Mouse (Mus musculus) hindbrain, embryonic 12.5 days (tissue): ENCODE measurements around the gene Mfap5. TPM values are rescaled to one million over a fixed set of nuclear protein-coding genes. Genes with fewer than 3 reads are reported as not detected.

Experiments used
- ATAC-seq: fragments of 200-750 bp; cut with Nextera tagmentation; 2 replicates; pipeline ENCODE4 v1.8.0; 2017; ENCODE audit warnings: moderate TSS enrichment; ENCODE audit not compliant: low FRiP score
- H3K27ac ChIP-seq: fragments of 300-500 bp; sonication (generic); 2 replicates; pipeline ENCODE4 v1.5.1; 2016; ENCODE audit warnings: mild to moderate bottlenecking
- H3K27me3 ChIP-seq: fragments of 300-500 bp; sonication (generic); 2 replicates; pipeline ENCODE4 v1.6.1; 2016; ENCODE audit warnings: mild to moderate bottlenecking
- H3K36me3 ChIP-seq: fragments of 300-500 bp; sonication (generic); 2 replicates; pipeline ENCODE4 v1.6.1; 2016; ENCODE audit warnings: mild to moderate bottlenecking
- H3K4me1 ChIP-seq: fragments of 300-500 bp; sonication (generic); 2 replicates; pipeline ENCODE4 v1.6.1; 2016
- H3K4me2 ChIP-seq: fragments of 300-500 bp; sonication (generic); replicated peaks from 2 replicates; pipeline ENCODE4 v1.6.1; 2016; ENCODE audit warnings: mild to moderate bottlenecking
- H3K4me3 ChIP-seq: fragments of 300-500 bp; sonication (generic); 2 replicates; pipeline ENCODE4 v1.5.1; 2016; ENCODE audit warnings: mild to moderate bottlenecking
- H3K9ac ChIP-seq: fragments of 300-500 bp; sonication (generic); 2 replicates; pipeline ENCODE4 v1.6.1; 2016; ENCODE audit warnings: mild to moderate bottlenecking, moderate library complexity
- H3K9me3 ChIP-seq: fragments of 300-500 bp; sonication (generic); replicated peaks from 2 replicates; pipeline ENCODE4 v1.6.1; 2016; ENCODE audit warnings: mild to moderate bottlenecking
- WGBS: fragments of 180-500 bp; shearing (Covaris S2); methylation state at CpG from one replicate; pipeline ENCODE4 v1.1.7; 2016; 5-methylcytosine and 5-hydroxymethylcytosine counted together
- polyA plus RNA-seq: library from polyadenylated mRNA; unstranded; fragments of >200 nt; fragmentation: Nextera tagmentation; extraction: Ambion mirVana; gene quantifications from 2 replicates; pipeline ENCODE4 v1.2.1, GENCODE M21; 2016

Gene Mfap5
- polyA plus RNA-seq, 1 experiment from 2014 or later = 1.6 TPM

DNA sequence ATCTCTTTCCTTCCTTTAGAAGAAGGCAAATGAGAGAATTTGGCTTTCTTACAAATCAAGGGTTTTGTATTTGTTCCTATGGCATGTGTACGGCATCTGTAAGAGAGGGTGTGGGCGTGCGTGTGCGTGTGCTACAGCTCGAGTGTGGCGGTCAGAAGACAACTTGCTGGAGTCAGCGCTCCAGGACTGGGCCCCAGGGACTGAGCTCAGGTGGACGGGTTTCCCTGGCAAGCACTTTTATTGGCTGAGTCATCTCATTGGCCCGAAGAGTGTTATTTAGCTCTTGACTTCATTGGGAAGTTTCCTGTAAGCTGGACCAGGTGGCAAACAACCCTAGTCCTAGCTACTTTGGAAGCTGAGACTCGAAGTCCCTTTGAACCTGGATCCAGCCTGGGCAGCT, 40.3 kb downstream of the Mfap5 start:
- H3K4me1 ChIP-seq = no peaks in the 10 kb centered on the region
- H3K4me2 ChIP-seq = no peak overlapping the region
- H3K9ac ChIP-seq = no peak overlapping the region
- no peaks in the 10 kb centered on the region for H3K9me3 ChIP-seq
- WGBS = 79% methylated on average over 10 of the region's 10 CpGs
- H3K36me3 ChIP-seq = no peaks in the 10 kb centered on the region
- H3K4me3 ChIP-seq = no peak overlapping the region
- ATAC-seq = no peak
- H3K27me3 ChIP-seq = no peaks in the 10 kb centered on the region
- H3K27ac ChIP-seq = no peak overlapping the region

DNA sequence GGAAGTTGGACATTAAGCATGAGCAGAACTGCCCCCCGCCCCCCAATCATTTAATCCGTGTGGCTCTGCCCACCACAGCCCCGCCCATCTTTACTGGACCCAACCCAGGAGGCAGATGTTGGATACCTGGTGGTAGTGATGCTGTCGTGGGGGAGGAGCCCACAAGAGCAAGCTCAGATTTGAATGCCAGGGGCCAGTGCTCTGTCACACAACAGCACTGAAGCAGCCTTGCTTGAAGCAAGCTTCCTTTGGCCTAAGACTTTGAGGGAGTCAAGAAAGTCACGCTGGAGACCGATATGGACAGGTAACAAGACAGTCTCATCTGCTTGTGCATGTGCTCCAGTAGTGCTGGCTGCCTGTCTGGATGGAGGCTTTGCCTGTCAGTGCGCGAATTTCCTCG, 48.0 kb downstream of the Mfap5 start, which contains the start of gene Aicda:
TSS of gene Aicda (plus strand) at position 196 of the 400 bp plus-strand sequence.
- H3K4me2 ChIP-seq = no peak within 1 kb of the TSS
- H3K36me3 ChIP-seq = no peaks in the 10 kb centered on the region
- no peaks in the 10 kb centered on the region for H3K27me3 ChIP-seq
- H3K9ac ChIP-seq = no peak within 1 kb of the TSS
- 57% methylated on average over 9 of the region's 9 CpGs for WGBS
- no peak within 1 kb of the TSS for H3K4me3 ChIP-seq
- H3K27ac ChIP-seq = no peak within 1 kb of the TSS
- no peaks in the 10 kb centered on the region for H3K9me3 ChIP-seq
- H3K4me1 ChIP-seq = no peaks in the 10 kb centered on the region
- no peak for ATAC-seq

DNA sequence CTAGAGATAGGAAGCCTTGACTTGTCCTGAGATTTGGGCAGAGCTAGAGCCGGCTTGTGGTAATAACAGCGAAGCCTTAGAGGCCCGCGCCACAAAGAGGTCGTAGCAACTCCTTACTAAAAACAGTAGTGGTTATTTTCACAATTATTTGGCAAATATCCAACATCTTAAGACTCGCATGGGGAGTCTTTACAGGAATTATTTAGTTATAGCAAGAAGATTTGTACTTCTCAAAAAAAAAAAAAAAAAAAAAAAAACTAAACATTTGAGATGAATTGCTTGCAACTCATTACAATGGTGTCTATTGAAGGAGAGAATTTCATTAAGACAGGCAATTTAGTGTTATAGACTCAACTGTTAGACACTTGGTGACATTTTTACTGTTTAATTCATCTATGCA, 48.5 kb downstream of the Mfap5 start:
- no peaks in the 10 kb centered on the region for H3K27me3 ChIP-seq
- no peaks in the 10 kb centered on the region for H3K36me3 ChIP-seq
- no peak overlapping the region for H3K27ac ChIP-seq
- no peak overlapping the region for H3K9ac ChIP-seq
- no peaks in the 10 kb centered on the region for H3K9me3 ChIP-seq
- no peak for ATAC-seq
- no peak overlapping the region for H3K4me2 ChIP-seq
- WGBS = 82% methylated on average over 6 of the region's 6 CpGs
- no peak overlapping the region for H3K4me3 ChIP-seq
- H3K4me1 ChIP-seq = no peaks in the 10 kb centered on the region

DNA sequence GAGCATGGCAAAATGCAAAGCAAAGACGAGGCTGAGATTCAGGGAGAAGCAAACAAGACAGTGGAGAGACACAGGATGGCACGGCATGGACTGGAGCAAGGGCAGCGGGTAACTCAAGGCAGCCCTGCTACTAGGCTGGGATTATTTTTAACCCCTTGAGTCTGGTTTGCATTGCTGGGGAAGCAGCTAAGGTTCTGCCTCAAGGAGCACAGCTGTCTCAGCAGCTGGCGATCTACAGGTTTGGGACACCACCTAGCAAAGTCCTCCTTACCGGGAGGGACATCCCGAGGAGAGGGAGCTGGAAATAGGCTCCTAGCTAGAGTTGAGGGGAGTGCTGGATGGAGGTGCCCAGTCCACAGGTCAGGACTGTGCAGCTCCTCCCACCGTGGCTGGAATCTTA, 49.6 kb downstream of the Mfap5 start:
- Histone ChIP-seq H3K4me1 (no peaks in the 10 kb centered on the region), H3K4me3 (no peak overlapping the region), H3K36me3 (no peaks in the 10 kb centered on the region), H3K4me2 (no peak overlapping the region), H3K27me3 (no peaks in the 10 kb centered on the region), H3K27ac (no peak overlapping the region), H3K9ac (no peak overlapping the region), H3K9me3 (no peaks in the 10 kb centered on the region)
- no peak for ATAC-seq
- 56% methylated on average over 7 of the region's 7 CpGs for WGBS

DNA sequence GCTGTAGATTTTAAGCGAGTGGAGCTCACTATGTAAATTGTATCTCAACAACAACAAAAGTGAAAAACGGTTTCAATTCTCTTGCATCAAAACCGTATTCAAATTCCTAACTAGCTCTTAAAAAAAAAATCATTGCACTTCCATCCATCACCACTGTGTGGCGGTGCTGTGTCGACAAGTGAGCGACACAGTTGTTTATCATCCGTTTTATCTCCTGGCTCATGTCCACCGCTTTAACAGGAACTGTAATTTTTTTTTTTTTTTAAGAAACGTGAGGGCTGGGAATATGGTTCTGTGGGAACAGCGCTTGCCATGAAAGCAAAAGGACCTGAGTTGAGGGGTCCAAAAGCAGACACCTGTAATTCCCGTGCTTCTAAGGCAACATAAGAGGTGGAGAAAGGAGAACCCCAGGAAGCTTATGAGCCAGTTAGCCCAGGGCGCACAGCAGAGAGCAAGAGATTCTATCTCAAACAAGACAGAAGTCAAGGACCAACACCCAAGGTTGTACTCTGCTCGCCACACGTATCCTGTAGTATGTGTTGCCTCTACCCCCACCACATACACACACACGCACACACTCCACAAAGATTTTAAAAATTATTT, 51.4 kb downstream of the Mfap5 start:
- peaks cover 4% of the 10 kb centered on the region; the same call in 1 of the 2 replicates for H3K27me3 ChIP-seq
- H3K9ac ChIP-seq = no peak overlapping the region
- H3K4me3 ChIP-seq = no peak overlapping the region
- 25% methylated on average over 15 of the region's 15 CpGs for WGBS
- H3K9me3 ChIP-seq = no peaks in the 10 kb centered on the region
- ATAC-seq = no peak
- no peaks in the 10 kb centered on the region for H3K4me1 ChIP-seq
- peak overlapping the region; percentile 32 for H3K4me2 ChIP-seq
- H3K36me3 ChIP-seq = no peaks in the 10 kb centered on the region
- H3K27ac ChIP-seq = no peak overlapping the region

DNA sequence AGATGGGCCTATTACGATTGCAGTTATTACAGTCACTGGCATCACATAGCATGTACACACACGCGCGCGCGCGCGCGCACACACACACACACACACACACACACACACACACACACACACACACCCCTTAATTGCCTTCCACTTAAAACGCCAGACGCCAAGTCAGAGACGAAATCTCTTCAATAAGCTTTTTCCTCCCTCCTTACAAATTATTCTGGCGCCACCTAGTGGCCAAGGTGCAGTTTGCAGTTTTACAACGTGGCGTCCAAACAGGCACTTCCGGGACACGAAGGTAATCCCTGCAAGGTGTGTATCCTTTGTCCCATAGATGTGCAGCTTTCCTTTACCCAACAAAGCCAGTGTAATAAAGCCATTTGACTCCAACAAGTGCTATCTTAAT, 54.8 kb downstream of the Mfap5 start:
- no peaks in the 10 kb centered on the region for H3K9me3 ChIP-seq
- H3K36me3 ChIP-seq = no peaks in the 10 kb centered on the region
- H3K27me3 ChIP-seq = peaks cover 4% of the 10 kb centered on the region; the same call in 1 of the 2 replicates
- peaks cover 3% of the 10 kb centered on the region; the same call in 1 of the 2 replicates for H3K4me1 ChIP-seq
- 18% methylated on average over 17 of the region's 17 CpGs for WGBS
- ATAC-seq = peak; percentile 39
- H3K9ac ChIP-seq = no peak overlapping the region
- H3K4me2 ChIP-seq = peak overlapping the region; percentile 43
- H3K27ac ChIP-seq = no peak overlapping the region
- H3K4me3 ChIP-seq = no peak overlapping the region

DNA sequence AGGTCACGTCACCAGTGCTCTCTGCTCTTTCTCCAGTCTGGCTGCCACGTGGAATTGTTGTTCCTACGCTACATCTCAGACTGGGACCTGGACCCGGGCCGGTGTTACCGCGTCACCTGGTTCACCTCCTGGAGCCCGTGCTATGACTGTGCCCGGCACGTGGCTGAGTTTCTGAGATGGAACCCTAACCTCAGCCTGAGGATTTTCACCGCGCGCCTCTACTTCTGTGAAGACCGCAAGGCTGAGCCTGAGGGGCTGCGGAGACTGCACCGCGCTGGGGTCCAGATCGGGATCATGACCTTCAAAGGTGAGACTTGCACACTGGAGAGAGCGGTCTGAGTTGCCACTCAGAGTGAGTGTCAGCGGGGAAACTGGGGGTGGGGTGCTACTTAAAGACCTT, 55.4 kb downstream of the Mfap5 start:
- Histone ChIP-seq H3K9me3 (no peaks in the 10 kb centered on the region), H3K9ac (no peak overlapping the region), H3K4me2 (no peak overlapping the region), H3K4me1 (peaks cover 3% of the 10 kb centered on the region; the same call in 1 of the 2 replicates), H3K27me3 (peaks cover 4% of the 10 kb centered on the region; the same call in 1 of the 2 replicates), H3K36me3 (no peaks in the 10 kb centered on the region), H3K27ac (no peak overlapping the region), H3K4me3 (no peak overlapping the region)
- peak; percentile 14; the same call in 1 of the 2 replicates for ATAC-seq
- WGBS = 88% methylated on average over 20 of the region's 20 CpGs

DNA sequence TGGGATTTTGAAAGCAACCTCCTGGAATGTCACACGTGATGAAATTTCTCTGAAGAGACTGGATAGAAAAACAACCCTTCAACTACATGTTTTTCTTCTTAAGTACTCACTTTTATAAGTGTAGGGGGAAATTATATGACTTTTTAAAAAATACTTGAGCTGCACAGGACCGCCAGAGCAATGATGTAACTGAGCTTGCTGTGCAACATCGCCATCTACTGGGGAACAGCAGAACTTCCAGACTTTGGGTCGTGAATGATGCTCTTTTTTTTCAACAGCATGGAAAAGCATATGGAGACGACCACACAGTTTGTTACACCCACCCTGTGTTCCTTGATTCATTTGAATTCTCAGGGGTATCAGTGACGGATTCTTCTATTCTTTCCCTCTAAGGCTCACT, 56.8 kb downstream of the Mfap5 start:
- no peak overlapping the region for H3K4me3 ChIP-seq
- H3K9ac ChIP-seq = no peak overlapping the region
- no peaks in the 10 kb centered on the region for H3K9me3 ChIP-seq
- H3K36me3 ChIP-seq = no peaks in the 10 kb centered on the region
- peaks cover 4% of the 10 kb centered on the region; the same call in 1 of the 2 replicates for H3K27me3 ChIP-seq
- peak; percentile 24; the same call in 1 of the 2 replicates for ATAC-seq
- WGBS = 4% methylated on average over 6 of the region's 6 CpGs
- peaks cover 3% of the 10 kb centered on the region; the same call in 1 of the 2 replicates for H3K4me1 ChIP-seq
- H3K4me2 ChIP-seq = peak overlapping the region; percentile 23; the same call in 1 of the 2 replicates
- H3K27ac ChIP-seq = no peak overlapping the region

DNA sequence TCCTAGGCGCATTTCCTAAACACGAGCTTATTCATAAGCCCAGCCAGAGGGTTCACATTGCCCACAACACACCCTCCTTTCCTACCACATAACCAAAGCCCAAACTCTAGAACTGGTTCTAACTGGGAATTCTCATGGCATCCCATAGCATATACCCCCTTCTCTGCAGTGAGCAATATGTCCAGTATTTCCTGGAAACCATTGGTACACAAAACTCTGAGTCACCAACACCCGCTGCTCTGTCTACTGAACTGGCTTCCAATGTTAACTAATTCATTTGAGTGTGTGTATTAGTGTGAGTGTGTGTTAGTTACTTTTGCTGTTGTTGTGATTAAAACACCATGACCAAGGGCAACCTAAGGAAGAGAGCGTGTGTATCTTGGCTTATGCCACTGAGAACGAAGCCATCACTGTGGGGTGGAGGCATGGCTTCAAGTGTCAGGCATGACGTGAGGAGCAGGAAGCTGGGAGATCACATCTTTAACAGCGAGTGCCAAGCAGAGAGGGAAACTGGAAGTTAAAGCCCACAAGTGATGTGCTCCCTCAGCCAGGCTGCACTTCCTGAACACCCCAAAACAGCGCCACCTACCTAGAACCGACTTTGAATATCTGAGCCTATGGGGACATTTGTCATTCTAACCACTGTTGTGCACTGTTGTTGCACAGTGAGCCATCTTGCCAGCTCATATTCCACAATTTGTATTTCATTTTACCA, 59.6 kb downstream of the Mfap5 start:
- Histone ChIP-seq H3K27ac (no peak overlapping the region), H3K9ac (no peak overlapping the region), H3K27me3 (peaks cover 4% of the 10 kb centered on the region; the same call in 1 of the 2 replicates), H3K4me2 (no peak overlapping the region), H3K36me3 (no peaks in the 10 kb centered on the region), H3K9me3 (no peaks in the 10 kb centered on the region), H3K4me1 (peaks cover 3% of the 10 kb centered on the region; the same call in 1 of the 2 replicates), H3K4me3 (no peak overlapping the region)
- 90% methylated on average over 9 of the region's 9 CpGs for WGBS
- ATAC-seq = no peak

DNA sequence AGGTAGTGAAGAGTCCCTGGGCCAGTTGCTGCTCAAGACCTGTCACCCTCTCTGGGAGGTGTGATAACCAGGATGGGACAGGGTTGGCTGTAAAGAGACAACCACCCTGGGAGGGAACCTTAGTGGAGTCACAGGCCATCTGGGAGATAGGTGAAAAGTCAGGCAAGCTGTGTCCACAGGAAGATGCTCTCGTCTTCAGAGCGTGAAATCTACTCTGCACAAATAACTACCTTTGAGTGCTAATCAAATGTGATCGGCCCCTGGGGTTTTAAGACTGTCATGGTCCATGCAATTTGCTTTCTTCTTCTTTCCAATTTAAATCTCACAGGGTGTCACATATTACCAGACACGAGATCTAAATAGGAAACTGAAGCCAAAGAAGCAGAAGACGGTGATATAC, 63.5 kb downstream of the Mfap5 start:
- Histone ChIP-seq H3K4me2 (no peak overlapping the region), H3K4me1 (no peaks in the 10 kb centered on the region; the same call in 1 of the 2 replicates), H3K4me3 (no peak overlapping the region), H3K27me3 (no peaks in the 10 kb centered on the region), H3K27ac (no peak overlapping the region), H3K36me3 (no peaks in the 10 kb centered on the region), H3K9ac (no peak overlapping the region), H3K9me3 (no peaks in the 10 kb centered on the region)
- no peak for ATAC-seq
- WGBS = 58% methylated on average over 5 of the region's 5 CpGs

DNA sequence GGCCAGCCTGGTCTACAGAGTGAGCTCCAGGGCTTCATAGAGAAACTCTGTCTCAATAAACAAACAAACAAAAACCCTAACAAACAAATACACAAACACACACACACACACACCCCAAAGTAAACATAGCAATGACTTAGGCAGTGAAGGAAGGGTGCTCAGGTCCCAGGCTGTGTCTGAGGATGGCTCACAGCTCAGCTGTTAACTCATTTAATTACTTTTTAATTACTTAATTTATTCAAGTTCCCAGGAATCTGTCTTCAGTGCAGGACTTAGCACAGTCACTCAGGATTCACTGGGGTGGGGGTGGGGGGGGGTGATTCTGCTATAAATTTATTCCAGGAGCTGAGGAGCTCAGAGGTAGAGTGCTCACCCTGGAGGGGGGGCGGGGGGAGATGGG, 64.1 kb downstream of the Mfap5 start:
- no peak overlapping the region for H3K4me2 ChIP-seq
- no peak overlapping the region for H3K27ac ChIP-seq
- no peaks in the 10 kb centered on the region for H3K27me3 ChIP-seq
- no peak overlapping the region for H3K9ac ChIP-seq
- H3K36me3 ChIP-seq = no peaks in the 10 kb centered on the region
- H3K9me3 ChIP-seq = no peaks in the 10 kb centered on the region
- no peaks in the 10 kb centered on the region; the same call in 1 of the 2 replicates for H3K4me1 ChIP-seq
- H3K4me3 ChIP-seq = no peak overlapping the region
- ATAC-seq = peak; percentile 23
- 62% methylated on average over 1 of the region's 1 CpGs for WGBS

DNA sequence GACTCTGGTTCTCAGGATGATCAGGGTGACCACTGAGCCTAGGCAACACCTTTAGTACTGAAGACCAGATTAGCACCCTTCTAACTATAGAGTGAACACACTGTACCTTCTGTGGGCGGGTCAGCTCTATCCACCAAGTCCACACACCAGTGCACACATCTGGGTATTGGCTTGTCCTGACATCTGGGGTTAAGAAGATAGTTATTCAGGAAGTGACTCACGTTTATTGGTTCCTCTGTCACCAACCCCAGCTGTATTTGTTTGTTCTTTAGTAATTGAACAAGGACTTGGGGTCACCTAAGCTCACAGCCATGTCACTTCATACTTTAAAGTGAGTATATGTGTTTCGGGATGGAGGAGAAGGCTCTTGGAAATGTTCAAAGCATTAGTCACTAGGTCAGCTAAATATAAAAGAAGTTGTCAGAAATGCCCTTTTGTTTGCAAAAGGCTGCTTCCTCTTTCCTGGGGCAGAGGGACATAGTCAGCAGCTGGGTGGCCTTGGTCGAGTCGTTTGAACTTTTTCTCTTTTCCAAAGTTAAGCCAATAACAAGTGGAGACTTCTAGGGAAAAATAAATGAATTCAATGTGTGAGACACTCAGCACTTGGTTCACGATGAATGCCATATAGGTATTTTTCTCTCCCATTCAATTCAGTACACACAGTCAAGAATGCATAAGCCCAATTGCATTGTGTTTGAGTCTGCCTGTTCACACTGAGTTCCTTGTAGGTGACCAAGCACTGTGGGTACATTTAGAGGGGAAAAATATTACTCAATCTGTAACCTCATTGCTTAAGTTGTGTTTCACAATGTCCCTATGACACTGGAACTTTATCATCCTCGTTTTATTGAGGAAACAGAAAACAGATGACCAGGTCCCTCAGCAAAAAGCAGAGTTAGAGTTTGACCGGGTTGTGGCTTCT, 65.3 kb downstream of the Mfap5 start:
- ATAC-seq = no peak
- H3K36me3 ChIP-seq = no peaks in the 10 kb centered on the region
- no peaks in the 10 kb centered on the region for H3K9me3 ChIP-seq
- H3K9ac ChIP-seq = no peak overlapping the region
- H3K27ac ChIP-seq = no peak overlapping the region
- 71% methylated on average over 8 of the region's 8 CpGs for WGBS
- H3K4me2 ChIP-seq = no peak overlapping the region
- no peaks in the 10 kb centered on the region; the same call in 1 of the 2 replicates for H3K4me1 ChIP-seq
- no peaks in the 10 kb centered on the region for H3K27me3 ChIP-seq
- H3K4me3 ChIP-seq = no peak overlapping the region
